Mouse (Mus musculus): Measurements from ENCODE around the gene Lsg1. TPM values are rescaled to one million over a fixed set of nuclear protein-coding genes. Genes with fewer than 3 reads are reported as not detected.

Lsg1 gene
- polyA plus RNA-seq, 1 experiment from 2014 or later = 72.8 TPM

DNA sequence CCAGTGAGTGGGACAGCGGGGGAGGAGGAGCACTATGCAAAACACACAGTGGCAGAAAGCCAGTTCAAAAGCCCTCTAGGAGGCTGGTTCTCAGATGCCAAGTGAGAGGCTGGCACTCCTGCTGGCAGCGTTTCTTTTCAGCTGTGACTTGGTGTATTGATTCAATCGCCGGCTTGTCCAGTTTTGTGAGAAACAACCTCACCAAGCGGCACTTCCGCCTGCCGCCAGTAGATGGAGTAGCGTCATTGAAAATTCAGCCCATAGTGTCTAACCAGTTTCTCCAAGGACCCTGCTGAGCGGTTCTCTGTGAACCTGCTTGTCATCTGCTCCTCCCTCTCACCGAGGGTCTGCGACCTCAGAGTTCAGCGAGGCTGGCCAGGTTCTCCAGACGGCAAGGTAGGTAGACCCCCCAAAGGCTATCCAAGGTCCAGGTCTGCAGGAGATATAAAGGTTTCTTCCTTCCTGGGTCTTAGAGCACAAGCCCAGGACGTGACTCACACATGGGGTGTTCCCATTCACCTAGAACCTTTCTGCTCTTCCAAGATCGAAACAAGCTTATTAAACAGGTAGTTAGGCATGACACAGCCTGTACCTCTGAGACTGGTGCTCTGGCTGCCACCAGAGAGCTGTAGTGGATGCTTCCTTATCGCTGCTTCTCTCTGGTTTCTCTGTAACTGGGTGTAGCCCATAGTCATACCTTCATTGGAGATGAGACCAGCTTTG lies 9.7 kb upstream of the Lsg1 start:
- H3K9ac ChIP-seq = no peak overlapping the region
- no peak overlapping the region for H3K4me3 ChIP-seq
- H3K4me1 ChIP-seq = peaks cover 27% of the 10 kb centered on the region
- no peaks in the 10 kb centered on the region for H3K9me3 ChIP-seq
- H3K36me3 ChIP-seq = no peaks in the 10 kb centered on the region
- peak; percentile 52 for ATAC-seq (ENCODE audit: low FRiP score, low read depth)
- H3K27me3 ChIP-seq (replicated peaks) = peaks cover 17% of the 10 kb centered on the region
- WGBS = 13% methylated on average over 16 of the region's 16 CpGs
- H3K27ac ChIP-seq = no peak overlapping the region
- H3K4me2 ChIP-seq (replicated peaks) = peak overlapping the region; percentile 49

DNA sequence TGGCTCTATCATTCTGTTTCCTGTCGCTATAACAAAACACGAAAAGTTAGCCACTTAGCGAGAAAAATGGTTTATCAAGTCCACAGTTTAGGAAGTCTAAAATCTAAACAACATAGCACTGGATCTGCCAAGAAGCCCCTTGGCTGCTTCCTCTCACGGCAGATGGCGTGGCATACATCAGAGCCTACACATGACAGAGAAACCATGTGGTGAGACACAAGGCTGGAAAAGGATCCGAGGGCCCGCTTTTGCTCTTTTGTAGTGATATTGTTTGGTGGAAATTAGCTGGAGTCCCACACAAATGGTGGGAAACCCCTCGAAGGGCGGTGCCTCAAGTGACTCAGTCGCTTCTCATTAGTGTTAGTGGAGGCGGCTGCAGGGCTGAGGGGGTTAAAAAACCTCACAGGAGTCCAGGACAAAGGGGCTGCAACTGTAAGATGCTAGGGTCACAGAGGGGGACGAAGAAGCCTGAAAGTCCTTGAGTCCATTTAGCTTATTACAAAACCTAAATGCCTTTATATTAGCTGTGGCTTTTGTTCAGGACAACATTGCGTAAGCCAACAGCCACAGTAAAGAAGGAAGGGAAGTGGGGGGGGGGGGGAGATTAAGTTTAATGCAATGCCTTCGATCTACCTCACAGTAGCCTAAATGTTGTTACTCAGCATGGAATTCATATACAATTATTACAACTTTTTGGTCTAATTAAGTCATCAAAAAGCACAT lies 8.6 kb upstream of the Lsg1 start:
- Histone ChIP-seq H3K27ac (no peak overlapping the region), H3K27me3 (replicated peaks) (peaks cover 8% of the 10 kb centered on the region), H3K9ac (no peak overlapping the region), H3K4me3 (no peak overlapping the region), H3K36me3 (no peaks in the 10 kb centered on the region), H3K4me1 (peaks cover 16% of the 10 kb centered on the region), H3K9me3 (no peaks in the 10 kb centered on the region), H3K4me2 (replicated peaks) (no peak overlapping the region)
- ATAC-seq (ENCODE audit: low FRiP score, low read depth) = no peak
- 66% methylated on average over 14 of the region's 14 CpGs for WGBS

DNA sequence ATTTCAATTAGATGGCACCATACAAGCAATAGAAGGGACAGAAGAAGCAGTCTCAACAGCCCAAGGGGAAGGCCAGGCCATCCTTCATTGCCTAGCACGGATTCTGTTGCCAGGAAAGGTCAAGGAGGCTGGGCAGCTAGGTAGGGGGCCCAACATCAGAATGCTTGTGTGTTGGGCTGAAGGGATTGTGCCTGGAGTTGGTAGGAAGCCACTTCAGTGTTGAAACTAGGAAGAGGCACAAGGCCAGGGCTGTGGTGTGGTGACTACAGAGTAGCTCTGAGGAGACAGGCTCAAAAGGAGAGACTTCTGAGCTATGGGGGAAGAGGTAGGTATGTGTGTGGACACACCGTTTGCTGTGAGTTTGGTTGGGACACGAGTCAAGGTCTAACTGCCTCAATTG lies 8.0 kb upstream of the Lsg1 start:
- peaks cover 10% of the 10 kb centered on the region; the same call in 1 of the 2 replicates for H3K4me1 ChIP-seq
- H3K9ac ChIP-seq = no peak overlapping the region
- peaks cover 2% of the 10 kb centered on the region; the same call in 1 of the 2 replicates for H3K27me3 ChIP-seq (replicated peaks)
- 48% methylated on average over 3 of the region's 3 CpGs for WGBS
- ATAC-seq (ENCODE audit: low FRiP score, low read depth) = no peak
- H3K4me2 ChIP-seq (replicated peaks) = no peak overlapping the region
- no peak overlapping the region for H3K27ac ChIP-seq
- no peaks in the 10 kb centered on the region for H3K36me3 ChIP-seq
- H3K4me3 ChIP-seq = no peak overlapping the region
- no peaks in the 10 kb centered on the region for H3K9me3 ChIP-seq

DNA sequence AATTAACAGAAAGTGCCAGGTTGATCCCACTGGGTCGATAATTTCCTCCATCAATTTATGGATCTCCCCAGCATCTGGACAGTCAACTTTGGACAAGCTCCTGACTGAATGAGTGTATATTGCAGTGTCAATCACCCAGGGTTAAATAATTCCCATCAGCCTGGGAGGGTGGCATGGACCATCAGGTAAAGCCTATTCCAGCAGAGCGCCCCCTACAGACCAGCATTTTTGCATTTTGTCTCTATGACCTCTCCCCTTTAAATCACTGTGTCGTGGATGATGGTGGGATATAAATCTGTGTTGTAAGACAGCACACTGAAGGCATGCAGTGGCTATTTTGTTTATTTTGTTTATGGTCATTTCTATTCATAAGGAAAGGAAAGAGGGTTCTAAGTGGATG lies 4.6 kb upstream of the Lsg1 start:
- no peaks in the 10 kb centered on the region for H3K36me3 ChIP-seq
- H3K27me3 ChIP-seq (replicated peaks) = no peaks in the 10 kb centered on the region; the same call in 1 of the 2 replicates
- H3K9me3 ChIP-seq = no peaks in the 10 kb centered on the region
- no peak overlapping the region for H3K4me2 ChIP-seq (replicated peaks)
- peaks cover 8% of the 10 kb centered on the region; the same call in 1 of the 2 replicates for H3K4me1 ChIP-seq
- H3K9ac ChIP-seq = no peak overlapping the region
- ATAC-seq (ENCODE audit: low FRiP score, low read depth) = no peak
- 41% methylated on average over 3 of the region's 3 CpGs for WGBS
- H3K4me3 ChIP-seq = no peak overlapping the region
- H3K27ac ChIP-seq = no peak overlapping the region

DNA sequence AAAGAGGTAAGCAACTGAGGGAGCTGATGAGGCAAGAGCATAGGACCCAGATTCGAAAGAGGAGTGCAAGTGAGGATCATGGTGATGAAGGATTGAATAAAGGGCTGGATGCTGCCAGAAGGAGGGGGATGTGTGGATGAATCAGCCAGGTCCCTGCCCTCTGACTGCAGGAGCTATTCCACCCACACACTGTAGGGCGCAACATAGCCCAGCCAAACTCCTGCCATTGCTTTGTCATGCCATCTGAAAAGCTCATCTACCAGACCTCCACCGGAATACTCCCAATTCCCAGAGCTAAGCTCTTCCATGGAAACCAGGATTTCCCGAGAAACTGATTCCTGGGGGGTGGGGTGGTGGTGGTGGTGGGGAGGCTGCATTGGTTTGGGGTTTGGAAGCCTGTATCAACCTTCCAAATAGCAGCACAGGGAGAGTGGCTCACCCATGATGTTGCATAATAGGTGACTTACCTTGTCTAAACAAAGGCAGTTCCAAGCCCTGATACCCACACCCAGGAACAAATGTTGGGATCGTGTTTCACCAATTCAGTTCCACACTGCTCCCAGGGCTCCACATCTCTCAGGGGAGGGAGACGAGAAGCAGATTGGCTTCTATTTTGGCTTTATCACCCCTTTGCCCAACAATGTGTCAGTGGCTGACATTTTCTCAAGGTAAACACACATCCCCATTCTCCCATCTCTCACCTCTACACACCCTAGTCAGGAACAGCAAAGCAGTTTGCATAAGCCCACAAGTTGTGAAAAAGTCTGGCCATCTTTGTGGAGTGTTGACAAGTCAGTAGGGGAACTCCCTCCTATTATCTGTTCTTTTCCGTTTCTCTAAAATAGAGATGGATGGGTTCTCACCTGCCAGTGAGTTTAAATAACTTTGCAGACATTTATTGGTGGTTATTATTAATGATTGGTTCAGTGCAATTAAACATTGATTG lies 3.1 kb upstream of the Lsg1 start:
- Histone ChIP-seq H3K9me3 (no peaks in the 10 kb centered on the region), H3K4me1 (peaks cover 10% of the 10 kb centered on the region; the same call in 1 of the 2 replicates), H3K36me3 (peaks cover 1% of the 10 kb centered on the region; the same call in 1 of the 2 replicates), H3K4me3 (no peak overlapping the region), H3K9ac (no peak overlapping the region), H3K27me3 (replicated peaks) (no peaks in the 10 kb centered on the region; the same call in 1 of the 2 replicates), H3K27ac (no peak overlapping the region), H3K4me2 (replicated peaks) (no peak overlapping the region)
- ATAC-seq (ENCODE audit: low FRiP score, low read depth) = no peak
- 48% methylated on average over 7 of the region's 7 CpGs for WGBS

DNA sequence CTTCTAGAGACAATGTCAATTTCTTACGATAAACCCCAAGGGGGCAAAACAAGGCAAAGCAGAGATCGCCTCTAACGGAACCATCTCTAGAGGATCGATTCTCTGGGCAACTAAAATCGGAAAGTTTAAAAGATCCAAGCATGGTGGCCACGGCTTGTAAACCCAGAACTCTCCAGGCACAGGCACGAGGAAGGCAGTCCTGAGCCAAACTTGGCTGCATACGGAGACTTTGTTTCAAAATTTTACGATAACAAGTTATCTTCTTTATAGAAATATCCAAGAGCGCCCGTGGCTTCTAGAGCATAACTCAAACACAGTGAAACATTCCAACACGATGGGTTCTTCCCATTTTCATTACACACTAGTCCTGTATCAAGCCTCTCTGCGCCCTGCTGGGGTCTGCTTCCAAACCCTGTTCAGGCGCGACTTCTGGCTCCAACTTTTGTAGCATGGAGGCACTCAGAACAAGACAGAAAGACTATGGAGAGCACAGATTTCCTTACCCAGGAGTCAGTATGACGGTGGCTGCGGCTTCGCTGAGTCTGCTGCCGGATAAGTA lies 378 bp downstream of the Lsg1 start:
- no peak for ATAC-seq (ENCODE audit: low FRiP score, low read depth)
- WGBS = 4% methylated on average over 19 of the region's 19 CpGs
- H3K4me2 ChIP-seq (replicated peaks) = peak overlapping the region; percentile 93

DNA sequence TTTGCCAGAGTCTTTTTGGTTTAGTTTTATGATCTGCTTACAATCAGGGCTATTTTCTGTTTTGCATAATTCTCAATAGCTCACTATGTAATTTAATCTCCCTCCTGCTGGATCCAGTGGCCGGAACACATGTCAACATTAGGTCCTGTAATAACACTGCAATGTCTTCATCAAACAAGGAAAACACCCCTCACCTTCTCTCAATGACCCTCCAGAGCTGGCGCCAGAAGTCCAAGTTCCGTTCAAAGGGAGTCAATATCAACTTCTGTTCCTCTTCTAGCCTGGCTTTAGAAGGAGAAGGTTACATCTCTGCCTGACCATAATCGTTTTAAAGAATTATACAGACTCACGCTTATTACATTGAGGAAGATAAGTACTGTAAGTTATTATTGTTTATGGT lies 6.6 kb downstream of the Lsg1 start:
- no peak overlapping the region for H3K4me3 ChIP-seq
- no peaks in the 10 kb centered on the region for H3K9me3 ChIP-seq
- 89% methylated on average over 5 of the region's 5 CpGs for WGBS
- no peak overlapping the region for H3K4me2 ChIP-seq (replicated peaks)
- H3K36me3 ChIP-seq = peaks cover 96% of the 10 kb centered on the region
- H3K27me3 ChIP-seq (replicated peaks) = no peaks in the 10 kb centered on the region
- no peak overlapping the region for H3K27ac ChIP-seq
- H3K9ac ChIP-seq = no peak overlapping the region
- H3K4me1 ChIP-seq = no peaks in the 10 kb centered on the region
- ATAC-seq (ENCODE audit: low FRiP score, low read depth) = no peak

More for the DNA sequence above, 378 bp downstream of the Lsg1 start:
- H3K9me3 ChIP-seq = no peaks in the 10 kb centered on the region
- no peaks in the 10 kb centered on the region for H3K27me3 ChIP-seq (replicated peaks)
- H3K27ac ChIP-seq = no peak overlapping the region
- peak overlapping the region; percentile 68 for H3K9ac ChIP-seq
- peaks cover 35% of the 10 kb centered on the region for H3K36me3 ChIP-seq
- peak overlapping the region; percentile 79 for H3K4me3 ChIP-seq
- H3K4me1 ChIP-seq = peaks cover 10% of the 10 kb centered on the region; the same call in 1 of the 2 replicates

DNA sequence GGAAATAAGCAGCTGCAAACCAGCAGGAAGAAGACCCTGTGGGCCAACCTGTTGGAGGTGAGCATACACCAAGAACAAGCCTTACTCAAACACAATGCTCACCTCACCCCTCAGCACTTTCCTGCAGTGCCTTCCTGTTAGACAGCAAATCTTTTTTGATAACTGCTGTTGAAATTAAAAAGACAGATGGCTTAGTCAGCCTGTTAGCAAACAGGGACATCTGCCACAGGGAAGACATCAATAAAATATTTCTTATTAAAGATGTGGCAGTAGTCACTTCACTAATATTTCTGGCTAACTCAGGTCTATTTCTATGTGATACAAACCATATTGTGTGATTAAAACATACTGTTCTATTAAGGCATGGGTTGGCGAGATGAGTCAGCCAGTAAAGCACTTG lies 11.0 kb downstream of the Lsg1 start:
- Histone ChIP-seq H3K4me2 (replicated peaks) (no peak overlapping the region), H3K27ac (no peak overlapping the region), H3K9me3 (no peaks in the 10 kb centered on the region), H3K4me1 (no peaks in the 10 kb centered on the region), H3K36me3 (peaks cover 94% of the 10 kb centered on the region), H3K27me3 (replicated peaks) (no peaks in the 10 kb centered on the region), H3K9ac (no peak overlapping the region), H3K4me3 (no peak overlapping the region)
- 83% methylated on average over 1 of the region's 1 CpGs for WGBS
- no peak for ATAC-seq (ENCODE audit: low FRiP score, low read depth)

DNA sequence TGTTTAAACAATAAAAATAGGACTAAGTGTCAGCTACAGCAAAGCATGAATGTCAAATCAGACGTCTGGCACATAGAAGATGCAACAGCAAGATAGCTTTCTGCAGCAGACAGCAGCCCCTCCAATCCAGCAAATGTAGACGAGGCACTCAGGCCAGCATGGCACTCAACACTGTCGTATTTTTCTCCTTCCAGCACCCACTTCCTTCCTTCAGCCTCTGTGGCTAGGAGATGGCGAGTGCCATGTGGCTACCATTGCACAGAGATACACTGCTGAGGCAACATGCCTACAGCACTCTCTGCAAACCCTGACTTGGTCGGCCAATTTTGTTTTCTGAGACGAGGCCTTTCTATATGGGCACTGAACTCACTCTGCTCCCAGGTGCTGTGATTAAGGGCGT lies 11.6 kb downstream of the Lsg1 start:
- Histone ChIP-seq H3K9me3 (no peaks in the 10 kb centered on the region), H3K4me2 (replicated peaks) (no peak overlapping the region), H3K9ac (no peak overlapping the region), H3K4me1 (no peaks in the 10 kb centered on the region), H3K27ac (no peak overlapping the region), H3K36me3 (peaks cover 94% of the 10 kb centered on the region), H3K27me3 (replicated peaks) (no peaks in the 10 kb centered on the region), H3K4me3 (no peak overlapping the region)
- 84% methylated on average over 7 of the region's 7 CpGs for WGBS
- no peak for ATAC-seq (ENCODE audit: low FRiP score, low read depth)

DNA sequence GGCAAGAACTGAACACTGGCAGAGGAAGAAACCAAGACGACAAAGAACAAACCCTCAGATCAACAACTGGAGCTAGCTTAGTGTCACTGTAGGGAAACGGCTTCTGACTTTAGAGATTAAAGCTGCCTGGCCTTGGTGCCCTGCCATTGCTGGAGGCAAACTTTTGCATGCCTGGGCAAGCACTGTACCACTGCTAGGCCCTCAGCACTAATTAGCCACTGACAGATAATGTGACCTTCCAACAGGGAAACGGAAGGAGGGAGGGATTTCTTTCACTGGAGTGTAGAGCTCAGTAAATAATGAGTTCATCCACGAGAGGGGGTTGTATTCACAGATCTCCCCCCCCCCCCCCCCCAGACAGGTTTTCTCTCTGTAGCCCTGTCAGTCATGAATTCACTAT lies 15.2 kb downstream of the Lsg1 start:
- ATAC-seq (ENCODE audit: low FRiP score, low read depth) = no peak
- H3K36me3 ChIP-seq = peaks cover 94% of the 10 kb centered on the region
- WGBS = 73% methylated on average over 4 of the region's 4 CpGs

DNA sequence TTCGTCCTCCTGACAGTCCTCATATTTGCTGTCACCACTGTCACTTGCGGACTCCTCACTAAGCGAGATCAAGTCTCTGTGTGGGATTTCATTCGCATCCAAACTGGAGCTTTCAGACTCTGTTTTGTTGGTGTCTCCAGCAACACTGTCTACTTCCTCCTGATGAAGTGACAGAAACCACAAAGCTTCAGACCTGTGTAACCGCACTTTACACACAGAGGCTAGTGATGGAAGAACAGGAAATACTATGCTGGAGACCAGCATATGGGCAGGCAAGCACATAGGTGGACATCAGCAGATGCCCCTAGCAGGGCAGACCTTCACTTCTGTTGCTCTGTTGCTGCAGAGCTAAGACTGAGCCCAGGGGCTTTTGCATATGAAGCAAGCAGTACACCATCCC lies 16.0 kb downstream of the Lsg1 start:
- WGBS = 96% methylated on average over 5 of the region's 5 CpGs
- Histone ChIP-seq H3K4me2 (replicated peaks) (no peak overlapping the region), H3K9ac (no peak overlapping the region), H3K36me3 (peaks cover 94% of the 10 kb centered on the region), H3K27ac (no peak overlapping the region), H3K27me3 (replicated peaks) (no peaks in the 10 kb centered on the region), H3K4me1 (no peaks in the 10 kb centered on the region), H3K4me3 (no peak overlapping the region), H3K9me3 (no peaks in the 10 kb centered on the region)
- no peak for ATAC-seq (ENCODE audit: low FRiP score, low read depth)

More for the DNA sequence above, 15.2 kb downstream of the Lsg1 start:
- H3K4me3 ChIP-seq = no peak overlapping the region
- H3K9ac ChIP-seq = no peak overlapping the region
- no peaks in the 10 kb centered on the region for H3K9me3 ChIP-seq
- H3K4me2 ChIP-seq (replicated peaks) = no peak overlapping the region
- no peak overlapping the region for H3K27ac ChIP-seq
- H3K4me1 ChIP-seq = no peaks in the 10 kb centered on the region
- H3K27me3 ChIP-seq (replicated peaks) = no peaks in the 10 kb centered on the region
